8 mouse cellular contexts compared by ENCODE assay signal in genomic region chr17:46161179-46161578, GRCm38 (mm10). TPM values are rescaled to one million over a fixed set of nuclear protein-coding genes. Genes with fewer than 3 reads are reported as not detected.
DNase-seq lines count a peak whose midpoint lies in the region; ATAC-seq and TF ChIP-seq lines count a peak whose summit lies in the region.

No protein-coding gene starts in this region.

- H3K27me3 ChIP-seq in spleen, adult 2 months (ENCODE audit: control insufficient read depth, insufficient read depth, low read length), result no peaks in the 10 kb centered on the region
- H3K27me3 ChIP-seq in embryonic facial prominence, embryonic 12.5 days, result no peaks in the 10 kb centered on the region
- H3K27me3 ChIP-seq in intestine, embryonic 14.5 days (replicated peaks; ENCODE audit: control insufficient read depth, insufficient read depth, low read length), result no peaks in the 10 kb centered on the region
- no peaks in the 10 kb centered on the region for H3K27me3 ChIP-seq in midbrain, embryonic 15.5 days (replicated peaks)

- H3K9me3 ChIP-seq in embryonic facial prominence, embryonic 12.5 days, result no peaks in the 10 kb centered on the region
- no peaks in the 10 kb centered on the region for H3K9me3 ChIP-seq in intestine, embryonic 14.5 days (ENCODE audit: control insufficient read depth, low read length)
- H3K9me3 ChIP-seq in midbrain, embryonic 15.5 days, result no peaks in the 10 kb centered on the region

- no peak for TF ChIP-seq CTCF in spleen, adult 2 months (IDR thresholded peaks at IDR 0.05; ENCODE audit: extremely low read depth, insufficient read depth, insufficient read length, insufficient replicate concordance)

- WGBS in spleen, adult 2 months, result 1% methylated on average over 19 of the region's 19 CpGs
- whole genome bisulfite sequencing in embryonic facial prominence, embryonic 12.5 days, result under 1% methylated on average over 19 of the region's 19 CpGs
- WGBS in intestine, embryonic 14.5 days, result 0% methylated on average over 19 of the region's 19 CpGs
- 0% methylated on average over 19 of the region's 19 CpGs for WGBS in midbrain, embryonic 15.5 days

- peak overlapping the region; percentile 83 for H3K4me2 ChIP-seq in embryonic facial prominence, embryonic 12.5 days (replicated peaks)
- H3K4me2 ChIP-seq in intestine, embryonic 14.5 days (ENCODE audit: low read length), result peak overlapping the region; percentile 55
- H3K4me2 ChIP-seq in midbrain, embryonic 15.5 days, result peak overlapping the region; percentile 65

- no peak for DNase-seq in spleen, adult 2 months (ENCODE audit: low read depth in 1 of 2, low spot score in 2 of 2)
- no peak for DNase-seq in spleen, adult 12 weeks (ENCODE audit: low spot score)
- DNase-seq in intestine, embryonic 14.5 days (ENCODE audit: low spot score), result no peak
- DNase-seq in cerebellum, postnatal 4 days (ENCODE audit: low spot score in 2 of 2), result no peak
- DNase-seq in yolk sac, embryonic 10.5 days (ENCODE audit: low spot score), result no peak
- no peak for DNase-seq in ovary, postnatal 36 days (ENCODE audit: low spot score)

- H3K36me3 ChIP-seq in spleen, adult 2 months (ENCODE audit: control insufficient read depth, insufficient read depth, low read length), result peaks cover 15% of the 10 kb centered on the region
- H3K36me3 ChIP-seq in embryonic facial prominence, embryonic 12.5 days, result peaks cover 27% of the 10 kb centered on the region
- peaks cover 21% of the 10 kb centered on the region for H3K36me3 ChIP-seq in intestine, embryonic 14.5 days (ENCODE audit: control insufficient read depth, insufficient read depth, low read length)
- H3K36me3 ChIP-seq in midbrain, embryonic 15.5 days (replicated peaks), result peaks cover 16% of the 10 kb centered on the region

- H3K9ac ChIP-seq in embryonic facial prominence, embryonic 12.5 days, result peak overlapping the region; percentile 79
- H3K9ac ChIP-seq in intestine, embryonic 14.5 days (ENCODE audit: low read length), result peak overlapping the region; percentile 84
- H3K9ac ChIP-seq in midbrain, embryonic 15.5 days, result peak overlapping the region; percentile 85

- peak overlapping the region; percentile 69 for H3K27ac ChIP-seq in spleen, adult 2 months (ENCODE audit: insufficient read depth, low read length)
- peak overlapping the region; percentile 85 for H3K27ac ChIP-seq in embryonic facial prominence, embryonic 12.5 days
- H3K27ac ChIP-seq in intestine, embryonic 14.5 days (ENCODE audit: low read depth), result peak overlapping the region; percentile 83
- peak overlapping the region; percentile 80 for H3K27ac ChIP-seq in midbrain, embryonic 15.5 days

- peak overlapping the region; percentile 71 for H3K4me3 ChIP-seq in spleen, adult 2 months (ENCODE audit: extremely low read depth, insufficient read depth, insufficient read length)
- H3K4me3 ChIP-seq in embryonic facial prominence, embryonic 12.5 days, result peak overlapping the region; percentile 80
- peak overlapping the region; percentile 80 for H3K4me3 ChIP-seq in intestine, embryonic 14.5 days (ENCODE audit: low read depth, low read length)
- H3K4me3 ChIP-seq in midbrain, embryonic 15.5 days, result peak overlapping the region; percentile 90

- TF ChIP-seq POLR2A in spleen, adult 2 months (IDR thresholded peaks at IDR 0.05; ENCODE audit: low read depth, low read length), result no peak

- ATAC-seq in embryonic facial prominence, embryonic 12.5 days (ENCODE audit: insufficient number of reproducible peaks, insufficient read depth, low FRiP score, low TSS enrichment), result peak; percentile 9; the same call in 1 of the 2 replicates
- ATAC-seq in intestine, embryonic 14.5 days (replicated peaks; ENCODE audit: low FRiP score, low TSS enrichment, low read depth), result peak; percentile 34
- ATAC-seq in midbrain, embryonic 15.5 days (replicated peaks), result peak; percentile 52

- peaks cover 12% of the 10 kb centered on the region; the same call in 1 of the 2 replicates for H3K4me1 ChIP-seq in spleen, adult 2 months (ENCODE audit: control insufficient read depth, insufficient read depth, insufficient read length)
- peaks cover 19% of the 10 kb centered on the region; the same call in 1 of the 2 replicates for H3K4me1 ChIP-seq in embryonic facial prominence, embryonic 12.5 days
- H3K4me1 ChIP-seq in intestine, embryonic 14.5 days (replicated peaks; ENCODE audit: control insufficient read depth, insufficient read depth, low read length), result peaks cover 21% of the 10 kb centered on the region
- H3K4me1 ChIP-seq in midbrain, embryonic 15.5 days, result peaks cover 26% of the 10 kb centered on the region

RNA-seq across cellular contexts. Expression of gene Gtpbp2, which starts 0.3 kb away (rescaled TPM):
- polyA plus RNA-seq in spleen, adult 2 months (2012; rRNA removed), result 176 and 177 TPM in 2 replicates
- 48.8 and 50.2 TPM in 2 replicates for polyA plus RNA-seq in embryonic facial prominence, embryonic 12.5 days (2016; fragmentation: Nextera tagmentation; extraction: Ambion mirVana)
- 29.9 and 30.7 TPM in 2 replicates for polyA plus RNA-seq in intestine, embryonic 14.5 days (2014; fragmentation: Nextera tagmentation; extraction: Ambion mirVana)
- 46.2 and 46.3 TPM in 2 replicates for polyA plus RNA-seq in midbrain, embryonic 15.5 days (2015; fragmentation: Nextera tagmentation; extraction: Ambion mirVana)

RNA-seq across cellular contexts. Expression of gene Mad2l1bp, which starts 7.8 kb away (rescaled TPM):
- 16.5 and 17.7 TPM in 2 replicates for polyA plus RNA-seq in spleen, adult 2 months (2012; rRNA removed)
- 33.0 and 33.7 TPM in 2 replicates for polyA plus RNA-seq in embryonic facial prominence, embryonic 12.5 days (2016; fragmentation: Nextera tagmentation; extraction: Ambion mirVana)
- 32.2 and 34.4 TPM in 2 replicates for polyA plus RNA-seq in intestine, embryonic 14.5 days (2014; fragmentation: Nextera tagmentation; extraction: Ambion mirVana)
- polyA plus RNA-seq in midbrain, embryonic 15.5 days (2015; fragmentation: Nextera tagmentation; extraction: Ambion mirVana), result 21.3 and 24.8 TPM in 2 replicates

RNA-seq across cellular contexts. Expression of gene Rsph9, which starts 17.2 kb away (rescaled TPM):
- polyA plus RNA-seq in spleen, adult 2 months (2012; rRNA removed), result 0.58 and 2.1 TPM in 2 replicates
- 11.7 and 12.2 TPM in 2 replicates for polyA plus RNA-seq in embryonic facial prominence, embryonic 12.5 days (2016; fragmentation: Nextera tagmentation; extraction: Ambion mirVana)
- 11.7 and 14.6 TPM in 2 replicates for polyA plus RNA-seq in intestine, embryonic 14.5 days (2014; fragmentation: Nextera tagmentation; extraction: Ambion mirVana)
- 51.2 and 51.9 TPM in 2 replicates for polyA plus RNA-seq in midbrain, embryonic 15.5 days (2015; fragmentation: Nextera tagmentation; extraction: Ambion mirVana)

RNA-seq across cellular contexts. Expression of gene Polh, which starts 41.3 kb away (rescaled TPM):
- 5.2 and 5.6 TPM in 2 replicates for polyA plus RNA-seq in spleen, adult 2 months (2012; rRNA removed)
- polyA plus RNA-seq in embryonic facial prominence, embryonic 12.5 days (2016; fragmentation: Nextera tagmentation; extraction: Ambion mirVana), result 16.3 and 16.6 TPM in 2 replicates
- polyA plus RNA-seq in intestine, embryonic 14.5 days (2014; fragmentation: Nextera tagmentation; extraction: Ambion mirVana), result 9.7 and 12.8 TPM in 2 replicates
- 7.4 and 8.2 TPM in 2 replicates for polyA plus RNA-seq in midbrain, embryonic 15.5 days (2015; fragmentation: Nextera tagmentation; extraction: Ambion mirVana)

RNA-seq across cellular contexts. Expression of gene Xpo5, which starts 41.4 kb away (rescaled TPM):
- polyA plus RNA-seq in spleen, adult 2 months (2012; rRNA removed), result 14.7 and 16.8 TPM in 2 replicates
- polyA plus RNA-seq in embryonic facial prominence, embryonic 12.5 days (2016; fragmentation: Nextera tagmentation; extraction: Ambion mirVana), result 56.3 and 57.3 TPM in 2 replicates
- 54.1 and 61.0 TPM in 2 replicates for polyA plus RNA-seq in intestine, embryonic 14.5 days (2014; fragmentation: Nextera tagmentation; extraction: Ambion mirVana)
- polyA plus RNA-seq in midbrain, embryonic 15.5 days (2015; fragmentation: Nextera tagmentation; extraction: Ambion mirVana), result 40.4 and 41.0 TPM in 2 replicates
